Mouse (Mus musculus) neural tube, embryonic 15.5 days (tissue): Measurements from ENCODE around the gene Fip1l1. TPM values are rescaled to one million over a fixed set of nuclear protein-coding genes. Genes with fewer than 3 reads are reported as not detected.

Experiments used
- ATAC-seq: fragments of 200-750 bp; cut with Nextera tagmentation; 2 replicates; pipeline ENCODE4 v1.8.0; 2017; ENCODE audit warnings: mild to moderate bottlenecking, moderate TSS enrichment, moderate library complexity; ENCODE audit not compliant: low FRiP score
- H3K27ac ChIP-seq: fragments of 300-500 bp; sonication (generic); replicated peaks from 2 replicates; pipeline ENCODE4 v1.5.1; 2015; ENCODE audit warnings: mild to moderate bottlenecking, inconsistent platforms
- H3K27me3 ChIP-seq: fragments of 300-500 bp; sonication (generic); replicated peaks from 2 replicates; pipeline ENCODE4 v1.6.1; 2015; ENCODE audit warnings: inconsistent platforms
- H3K36me3 ChIP-seq: fragments of 300-500 bp; sonication (generic); 2 replicates; pipeline ENCODE4 v1.6.1; 2015; ENCODE audit warnings: inconsistent platforms
- H3K4me1 ChIP-seq: fragments of 300-500 bp; sonication (generic); 2 replicates; pipeline ENCODE4 v1.6.1; 2015; ENCODE audit warnings: inconsistent platforms
- H3K4me2 ChIP-seq: fragments of 300-500 bp; sonication (generic); 2 replicates; pipeline ENCODE4 v1.6.1; 2015; ENCODE audit warnings: inconsistent platforms, mild to moderate bottlenecking, moderate library complexity
- H3K4me3 ChIP-seq: fragments of 300-500 bp; sonication (generic); replicated peaks from 2 replicates; pipeline ENCODE4 v1.5.1; 2015; ENCODE audit warnings: mild to moderate bottlenecking, inconsistent platforms
- H3K9ac ChIP-seq: fragments of 300-500 bp; sonication (generic); replicated peaks from 2 replicates; pipeline ENCODE4 v1.6.1; 2015; ENCODE audit warnings: mild to moderate bottlenecking, inconsistent platforms
- H3K9me3 ChIP-seq: fragments of 300-500 bp; sonication (generic); replicated peaks from 2 replicates; pipeline ENCODE4 v1.6.1; 2016; ENCODE audit warnings: inconsistent platforms
- WGBS: fragments of 180-500 bp; shearing (Covaris S2); methylation state at CpG from one replicate; pipeline ENCODE4 v1.1.7; 2015; ENCODE audit warnings: mixed read lengths; 5-methylcytosine and 5-hydroxymethylcytosine counted together
- polyA plus RNA-seq: library from polyadenylated mRNA; unstranded; fragments of >200 nt; fragmentation: Nextera tagmentation; extraction: Ambion mirVana; gene quantifications from 2 replicates; pipeline ENCODE4 v1.2.1, GENCODE M21; 2015

The Fip1l1 gene
- polyA plus RNA-seq, 1 experiment from 2014 or later = 66.6 TPM

GRCm38 (mm10) chr5:74641000-74641399, 105.8 kb downstream of the Fip1l1 start:
- no peak overlapping the region for H3K4me2 ChIP-seq
- no peaks in the 10 kb centered on the region for H3K36me3 ChIP-seq
- no peaks in the 10 kb centered on the region for H3K9me3 ChIP-seq
- H3K9ac ChIP-seq = no peak overlapping the region
- H3K4me3 ChIP-seq = no peak overlapping the region
- no peak for ATAC-seq
- no peaks in the 10 kb centered on the region for H3K4me1 ChIP-seq
- no peaks in the 10 kb centered on the region for H3K27me3 ChIP-seq
- 45% methylated on average over 6 of the region's 6 CpGs for WGBS
- no peak overlapping the region for H3K27ac ChIP-seq

GRCm38 (mm10) chr5:74642291-74642690, 107.0 kb downstream of the Fip1l1 start:
- Histone ChIP-seq H3K9me3 (no peaks in the 10 kb centered on the region), H3K4me2 (no peak overlapping the region), H3K9ac (no peak overlapping the region), H3K27me3 (no peaks in the 10 kb centered on the region), H3K27ac (no peak overlapping the region), H3K36me3 (no peaks in the 10 kb centered on the region), H3K4me1 (no peaks in the 10 kb centered on the region), H3K4me3 (no peak overlapping the region)
- no peak for ATAC-seq
- WGBS = 85% methylated on average over 2 of the region's 2 CpGs

- no peaks in the 10 kb centered on the region for H3K9me3 ChIP-seq
- no peaks in the 10 kb centered on the region for H3K36me3 ChIP-seq
- no peak overlapping the region for H3K4me2 ChIP-seq
- ATAC-seq = no peak
- WGBS = 70% methylated on average over 5 of the region's 6 CpGs
- H3K4me1 ChIP-seq = peaks cover 11% of the 10 kb centered on the region; the same call in 1 of the 2 replicates
- no peak overlapping the region for H3K27ac ChIP-seq
- H3K9ac ChIP-seq = no peak overlapping the region
- no peak overlapping the region for H3K4me3 ChIP-seq
- H3K27me3 ChIP-seq = no peaks in the 10 kb centered on the region
Observed at GRCm38 (mm10) chr5:74647584-74647984, 112.3 kb downstream of the Fip1l1 start.

GRCm38 (mm10) chr5:74648216-74648615, 113.0 kb downstream of the Fip1l1 start:
- Histone ChIP-seq H3K9ac (no peak overlapping the region), H3K9me3 (no peaks in the 10 kb centered on the region), H3K4me1 (peaks cover 11% of the 10 kb centered on the region; the same call in 1 of the 2 replicates), H3K27ac (no peak overlapping the region), H3K36me3 (no peaks in the 10 kb centered on the region), H3K4me2 (no peak overlapping the region), H3K4me3 (no peak overlapping the region), H3K27me3 (no peaks in the 10 kb centered on the region)
- 73% methylated on average over 9 of the region's 9 CpGs for WGBS
- ATAC-seq = no peak

Other genes starting within 250 kb of the Fip1l1 start
- gene Scfd2, start 3.7 kb upstream of the Fip1l1 start, polyA plus RNA-seq = 19.0 and 20.6 TPM in 2 replicates
- 11.9 and 13.8 TPM in 2 replicates for gene Lnx1, start 167.5 kb downstream of the Fip1l1 start, polyA plus RNA-seq